Mouse (Mus musculus): ENCODE measurements at regions not wholly inside any gene's neighbourhood (a gene's known extent, or its start where the extent isn't known, plus 50 kb on each side); places are given as distances from the start of the nearest gene placed in this dataset.

DNA sequence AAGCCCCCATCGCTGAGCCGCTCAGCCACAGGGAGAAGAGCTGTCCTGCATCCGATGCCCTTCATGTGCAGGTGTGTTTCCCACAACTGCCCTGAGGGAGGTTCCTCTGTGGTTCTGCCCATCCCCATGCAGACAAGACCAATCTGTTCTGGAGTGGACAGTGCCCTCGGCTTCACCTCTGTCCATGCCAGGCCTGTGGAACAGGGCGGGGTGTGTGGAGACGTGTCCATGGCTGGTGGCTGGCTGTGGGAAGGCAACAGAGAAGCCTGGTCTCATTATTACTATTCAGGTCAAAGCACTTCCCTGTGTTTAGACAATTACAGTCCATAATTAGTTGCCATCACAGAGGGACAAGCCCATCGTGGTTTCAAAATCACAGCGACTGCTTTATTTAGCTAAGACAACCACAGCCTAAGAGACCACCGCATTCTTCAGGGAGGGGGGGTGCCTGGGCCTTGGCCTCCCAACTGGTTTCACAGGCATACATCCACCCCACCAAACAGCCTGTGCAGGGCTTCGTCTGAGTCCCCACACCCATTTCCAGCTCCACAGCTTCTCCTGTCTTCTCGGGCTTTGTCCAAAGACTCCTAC, 97.7 kb downstream of the Rplp1 start:
- Histone ChIP-seq H3K4me2 (no peak overlapping the region), H3K27me3 (peaks cover 21% of the 10 kb centered on the region), H3K36me3 (no peaks in the 10 kb centered on the region), H3K4me3 (no peak overlapping the region), H3K9me3 (no peaks in the 10 kb centered on the region), H3K27ac (no peak overlapping the region), H3K9ac (no peak overlapping the region), H3K4me1 (peaks cover 11% of the 10 kb centered on the region; the same call in 1 of the 2 replicates)
- 59% methylated on average over 11 of the region's 11 CpGs for WGBS
- no peak for ATAC-seq (ENCODE audit: insufficient number of reproducible peaks, insufficient read depth, low FRiP score, low TSS enrichment, low read depth)

DNA sequence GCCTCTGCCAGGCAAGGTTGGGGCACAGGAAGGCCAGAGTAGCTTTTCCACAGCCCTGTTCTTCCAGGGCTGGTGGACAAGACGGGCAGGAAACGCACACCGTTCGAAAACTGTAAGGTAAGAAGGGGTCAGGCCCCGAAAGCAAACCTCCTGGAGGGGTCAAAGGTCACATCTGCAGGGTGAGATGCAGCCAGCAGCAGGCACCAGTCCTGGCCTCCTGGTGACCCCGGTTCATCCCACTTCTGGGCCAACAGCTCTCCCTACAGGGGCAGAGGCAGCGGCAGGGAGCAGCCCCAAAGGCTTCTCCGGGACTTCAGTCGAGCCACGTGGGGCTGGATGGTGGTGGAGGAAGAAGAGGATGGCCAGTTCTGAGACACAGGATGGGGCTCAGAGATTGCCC, 98.3 kb downstream of the Rplp1 start:
- no peak overlapping the region for H3K4me3 ChIP-seq
- no peaks in the 10 kb centered on the region for H3K9me3 ChIP-seq
- no peaks in the 10 kb centered on the region for H3K36me3 ChIP-seq
- H3K4me1 ChIP-seq, result peaks cover 11% of the 10 kb centered on the region; the same call in 1 of the 2 replicates
- WGBS, result 22% methylated on average over 10 of the region's 10 CpGs
- H3K4me2 ChIP-seq, result no peak overlapping the region
- H3K9ac ChIP-seq, result no peak overlapping the region
- H3K27me3 ChIP-seq, result peaks cover 21% of the 10 kb centered on the region
- ATAC-seq (ENCODE audit: insufficient number of reproducible peaks, insufficient read depth, low FRiP score, low TSS enrichment, low read depth), result no peak
- no peak overlapping the region for H3K27ac ChIP-seq

DNA sequence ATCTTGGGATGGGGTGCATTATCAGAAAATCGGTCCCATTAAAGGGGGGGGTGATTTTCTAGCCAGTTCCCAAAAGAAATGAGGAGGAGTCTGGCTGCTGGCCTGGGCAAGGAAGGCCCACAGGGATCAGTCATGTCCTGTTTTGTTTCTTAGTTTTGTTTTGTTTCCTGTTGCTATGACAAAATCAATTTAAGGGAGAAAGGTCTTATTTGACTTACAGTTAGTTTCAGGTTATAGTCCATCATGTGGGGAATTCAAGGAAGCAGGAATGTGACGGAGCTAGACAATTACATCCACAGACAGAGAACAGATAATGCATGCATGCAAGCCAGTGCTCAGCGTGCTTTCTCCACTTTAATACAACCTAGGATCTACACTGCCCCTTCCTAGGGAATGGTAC, 101.1 kb downstream of the Rplp1 start:
- no peaks in the 10 kb centered on the region for H3K9me3 ChIP-seq
- ATAC-seq (ENCODE audit: insufficient number of reproducible peaks, insufficient read depth, low FRiP score, low TSS enrichment, low read depth), result no peak

DNA sequence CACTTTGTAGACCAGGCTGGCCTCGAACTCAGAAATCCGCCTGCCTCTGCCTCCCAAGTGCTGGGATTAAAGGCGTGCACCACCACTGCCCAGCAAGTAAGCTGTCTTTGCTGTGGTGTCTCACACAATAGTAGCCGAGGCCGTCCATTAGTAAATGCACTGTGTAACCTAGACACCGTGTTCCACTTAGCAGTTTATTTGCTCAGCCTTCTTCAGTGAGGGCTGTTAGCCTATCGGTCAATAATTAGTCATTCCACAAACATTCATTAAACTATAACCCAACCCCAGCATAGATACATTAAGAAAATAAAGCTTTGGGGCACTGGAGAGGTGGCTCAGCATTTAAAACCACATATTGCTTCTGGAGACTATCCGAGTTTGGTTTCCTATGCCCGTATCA, 102.0 kb downstream of the Rplp1 start:
- no peak for ATAC-seq (ENCODE audit: insufficient number of reproducible peaks, insufficient read depth, low FRiP score, low TSS enrichment, low read depth)
- peaks cover 21% of the 10 kb centered on the region for H3K27me3 ChIP-seq
- no peaks in the 10 kb centered on the region for H3K9me3 ChIP-seq
- no peak overlapping the region for H3K9ac ChIP-seq
- no peak overlapping the region for H3K4me2 ChIP-seq
- H3K27ac ChIP-seq, result no peak overlapping the region
- no peak overlapping the region for H3K4me3 ChIP-seq
- 90% methylated on average over 9 of the region's 9 CpGs for WGBS
- H3K4me1 ChIP-seq, result peaks cover 11% of the 10 kb centered on the region; the same call in 1 of the 2 replicates
- no peaks in the 10 kb centered on the region for H3K36me3 ChIP-seq

More for the DNA sequence above, 101.1 kb downstream of the Rplp1 start:
- H3K27ac ChIP-seq, result no peak overlapping the region
- no peak overlapping the region for H3K4me3 ChIP-seq
- H3K36me3 ChIP-seq, result no peaks in the 10 kb centered on the region
- no peak overlapping the region for H3K4me2 ChIP-seq
- peaks cover 21% of the 10 kb centered on the region for H3K27me3 ChIP-seq
- 77% methylated on average over 3 of the region's 3 CpGs for WGBS
- H3K4me1 ChIP-seq, result peaks cover 11% of the 10 kb centered on the region; the same call in 1 of the 2 replicates
- H3K9ac ChIP-seq, result no peak overlapping the region

DNA sequence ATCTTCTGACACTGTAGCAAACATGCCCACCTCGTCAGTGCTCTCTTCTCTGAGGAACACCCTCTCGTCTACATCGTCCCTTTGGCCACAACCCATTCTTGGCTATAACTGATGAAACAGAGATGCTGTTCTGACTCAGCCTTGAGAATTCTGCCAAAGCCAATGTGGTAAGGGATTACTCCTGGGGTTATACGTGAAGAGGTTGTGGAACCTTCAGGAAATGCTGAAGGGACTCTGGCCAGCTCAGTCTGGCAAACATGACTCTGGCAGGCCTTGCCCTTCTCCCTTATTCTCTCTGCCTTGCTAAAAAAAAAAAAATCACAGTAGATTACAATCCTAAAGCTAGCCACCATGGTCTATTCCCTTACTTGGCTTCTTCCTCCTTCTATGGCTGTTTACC, 103.9 kb downstream of the Rplp1 start:
- Histone ChIP-seq H3K9ac (no peak overlapping the region), H3K27me3 (peaks cover 8% of the 10 kb centered on the region; the same call in 1 of the 2 replicates), H3K27ac (no peak overlapping the region), H3K4me2 (no peak overlapping the region), H3K9me3 (no peaks in the 10 kb centered on the region), H3K36me3 (no peaks in the 10 kb centered on the region), H3K4me3 (no peak overlapping the region), H3K4me1 (no peaks in the 10 kb centered on the region)
- WGBS, result 88% methylated on average over 4 of the region's 4 CpGs
- no peak for ATAC-seq (ENCODE audit: insufficient number of reproducible peaks, insufficient read depth, low FRiP score, low TSS enrichment, low read depth)

DNA sequence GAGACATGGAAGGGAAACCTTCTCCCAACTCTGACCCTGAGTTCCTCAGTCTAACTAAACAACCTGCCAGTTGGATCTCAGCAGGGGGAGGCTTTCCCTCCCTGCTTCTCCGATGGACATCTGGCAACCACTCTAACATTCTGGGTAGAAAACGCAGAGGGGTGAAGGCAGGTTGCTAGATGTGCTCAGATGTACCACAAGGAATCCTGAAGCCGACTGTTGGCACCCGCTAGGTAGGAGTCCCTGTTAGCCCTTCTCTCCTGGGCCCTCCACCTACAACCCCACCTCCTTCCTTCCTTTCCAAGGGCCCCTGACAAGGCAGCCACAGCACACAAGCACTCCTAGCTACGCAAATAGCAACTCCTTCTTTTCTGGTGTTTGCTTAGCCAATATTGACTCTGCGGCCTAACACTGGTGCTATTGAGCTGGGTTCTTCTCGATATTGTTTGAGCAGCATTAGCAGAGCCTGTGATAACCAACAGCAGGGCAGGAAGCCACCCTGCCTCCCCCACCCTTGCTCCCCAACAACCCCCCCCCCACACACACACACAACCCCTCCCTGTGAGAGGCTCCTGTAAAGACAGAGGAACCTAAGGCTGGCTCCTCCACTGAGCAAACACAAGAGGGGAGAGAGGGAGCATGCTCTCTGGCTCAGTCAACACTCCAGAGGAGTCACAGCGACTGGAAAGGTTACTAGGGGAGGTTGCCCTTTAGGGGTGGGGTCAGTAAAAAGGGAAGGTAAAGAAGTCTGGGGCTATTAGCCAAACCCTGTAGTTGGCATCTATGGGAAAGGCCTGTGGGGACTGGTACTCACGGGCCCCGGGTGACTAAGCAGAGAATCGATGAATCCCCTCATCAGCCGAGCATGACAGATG, 105.8 kb downstream of the Rplp1 start:
- Histone ChIP-seq H3K27me3 (peaks cover 3% of the 10 kb centered on the region; the same call in 1 of the 2 replicates), H3K27ac (no peak overlapping the region), H3K4me3 (no peak overlapping the region), H3K9ac (no peak overlapping the region), H3K4me2 (no peak overlapping the region), H3K36me3 (no peaks in the 10 kb centered on the region), H3K9me3 (no peaks in the 10 kb centered on the region), H3K4me1 (0 out of 2 replicates have a peak, but pooled peaks cover 1% of the 10 kb centered on the region)
- ATAC-seq (ENCODE audit: insufficient number of reproducible peaks, insufficient read depth, low FRiP score, low TSS enrichment, low read depth), result no peak
- 75% methylated on average over 12 of the region's 12 CpGs for WGBS

DNA sequence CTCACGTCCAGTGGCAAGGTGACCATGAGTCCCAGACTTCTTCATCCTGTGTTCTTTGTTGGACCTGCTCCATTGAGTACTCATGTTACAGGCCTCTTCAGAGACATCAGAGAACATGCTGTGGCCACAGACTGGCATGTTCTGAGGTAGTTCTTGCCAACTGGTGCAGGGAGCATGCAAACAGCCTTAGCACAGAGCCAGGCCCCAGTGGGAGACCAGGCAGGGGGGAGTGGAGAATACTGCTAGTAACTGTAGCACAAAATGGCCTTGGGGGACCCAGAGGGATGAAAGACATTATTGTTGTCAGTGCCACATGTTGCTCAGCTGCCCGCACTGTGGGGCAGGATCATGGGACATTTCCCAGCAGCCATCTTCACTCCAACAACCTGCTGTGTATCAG, 108.4 kb downstream of the Rplp1 start:
- no peak overlapping the region for H3K9ac ChIP-seq
- H3K4me1 ChIP-seq, result 0 out of 2 replicates have a peak, but pooled peaks cover 3% of the 10 kb centered on the region
- ATAC-seq (ENCODE audit: insufficient number of reproducible peaks, insufficient read depth, low FRiP score, low TSS enrichment, low read depth), result no peak
- no peak overlapping the region for H3K4me2 ChIP-seq
- 64% methylated on average over 2 of the region's 2 CpGs for WGBS
- no peaks in the 10 kb centered on the region for H3K9me3 ChIP-seq
- peaks cover 6% of the 10 kb centered on the region for H3K27me3 ChIP-seq
- no peak overlapping the region for H3K4me3 ChIP-seq
- no peak overlapping the region for H3K27ac ChIP-seq
- H3K36me3 ChIP-seq, result no peaks in the 10 kb centered on the region

DNA sequence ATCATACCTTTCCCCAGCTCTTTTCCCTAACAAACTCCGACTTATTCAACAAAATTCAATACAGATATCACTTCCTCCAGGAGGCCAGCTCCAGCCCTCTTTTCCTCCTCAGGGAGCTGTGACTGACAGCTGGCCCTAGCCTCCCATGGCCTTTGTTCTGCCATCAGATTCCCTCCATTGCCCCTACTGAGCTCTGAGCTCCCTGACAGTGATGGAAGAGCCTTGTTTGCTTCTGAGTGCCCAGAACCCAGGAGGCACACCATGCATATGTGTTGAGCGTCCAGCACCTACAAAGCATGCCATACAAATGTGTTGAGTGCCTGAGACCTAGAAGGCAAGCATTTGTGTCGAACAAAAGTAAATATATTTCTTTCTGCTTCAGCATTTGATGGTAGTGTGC, 110.8 kb downstream of the Rplp1 start:
- Histone ChIP-seq H3K4me2 (no peak overlapping the region), H3K36me3 (no peaks in the 10 kb centered on the region), H3K27ac (no peak overlapping the region), H3K9me3 (no peaks in the 10 kb centered on the region), H3K4me1 (0 out of 2 replicates have a peak, but pooled peaks cover 3% of the 10 kb centered on the region), H3K27me3 (peaks cover 6% of the 10 kb centered on the region), H3K9ac (no peak overlapping the region), H3K4me3 (no peak overlapping the region)
- 53% methylated on average over 3 of the region's 3 CpGs for WGBS
- no peak for ATAC-seq (ENCODE audit: insufficient number of reproducible peaks, insufficient read depth, low FRiP score, low TSS enrichment, low read depth)

DNA sequence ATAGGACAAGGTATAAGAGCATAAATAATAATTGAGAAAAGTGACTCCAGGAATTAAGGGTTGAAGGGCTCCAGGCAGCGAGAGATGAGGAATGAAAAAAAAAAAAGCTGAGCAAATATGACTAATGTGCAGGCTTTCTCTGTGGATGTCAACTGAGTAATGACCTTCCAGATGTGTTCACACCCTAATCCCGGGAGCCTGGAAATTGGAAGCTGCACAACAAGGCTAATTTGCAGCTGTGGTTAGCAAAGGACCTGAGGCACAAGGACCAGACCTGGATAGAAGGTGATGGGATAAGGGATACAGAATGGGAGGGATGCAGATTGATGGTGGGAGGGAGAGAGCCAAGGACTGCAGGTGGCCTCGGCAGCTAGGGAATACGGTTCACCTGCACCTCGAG, 111.6 kb downstream of the Rplp1 start:
- ATAC-seq (ENCODE audit: insufficient number of reproducible peaks, insufficient read depth, low FRiP score, low TSS enrichment, low read depth), result no peak
- no peak overlapping the region for H3K9ac ChIP-seq

DNA sequence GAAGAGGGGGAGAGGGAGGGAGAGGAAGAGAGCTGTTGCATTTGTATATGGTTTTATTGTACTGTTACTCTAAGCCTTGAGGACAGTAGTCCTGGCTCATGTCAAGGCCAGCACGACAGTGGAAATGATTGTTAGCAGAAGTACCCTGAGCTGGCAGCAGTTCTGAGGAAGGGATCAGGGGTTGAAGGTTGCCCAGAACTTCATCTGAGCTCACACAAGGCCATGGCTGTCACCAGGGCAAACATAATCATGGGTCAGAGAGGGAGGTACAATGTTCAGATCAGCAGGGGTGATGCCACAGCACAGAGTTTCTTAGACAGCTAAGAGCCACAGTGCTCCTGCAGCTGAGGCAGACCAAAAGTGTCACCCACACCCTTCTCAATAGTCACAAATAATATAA, 114.8 kb downstream of the Rplp1 start:
- no peaks in the 10 kb centered on the region for H3K36me3 ChIP-seq
- no peaks in the 10 kb centered on the region for H3K9me3 ChIP-seq
- WGBS, result 68% methylated on average over 1 of the region's 1 CpGs
- H3K4me2 ChIP-seq, result no peak overlapping the region
- H3K4me3 ChIP-seq, result no peak overlapping the region
- H3K27ac ChIP-seq, result no peak overlapping the region
- no peak for ATAC-seq (ENCODE audit: insufficient number of reproducible peaks, insufficient read depth, low FRiP score, low TSS enrichment, low read depth)
- peaks cover 23% of the 10 kb centered on the region for H3K27me3 ChIP-seq
- no peak overlapping the region for H3K9ac ChIP-seq
- H3K4me1 ChIP-seq, result 0 out of 2 replicates have a peak, but pooled peaks cover 3% of the 10 kb centered on the region

More for the DNA sequence above, 111.6 kb downstream of the Rplp1 start:
- Histone ChIP-seq H3K4me2 (no peak overlapping the region), H3K9me3 (no peaks in the 10 kb centered on the region), H3K36me3 (no peaks in the 10 kb centered on the region), H3K4me3 (no peak overlapping the region), H3K4me1 (0 out of 2 replicates have a peak, but pooled peaks cover 3% of the 10 kb centered on the region), H3K27me3 (peaks cover 7% of the 10 kb centered on the region), H3K27ac (no peak overlapping the region)
- 63% methylated on average over 5 of the region's 5 CpGs for WGBS

DNA sequence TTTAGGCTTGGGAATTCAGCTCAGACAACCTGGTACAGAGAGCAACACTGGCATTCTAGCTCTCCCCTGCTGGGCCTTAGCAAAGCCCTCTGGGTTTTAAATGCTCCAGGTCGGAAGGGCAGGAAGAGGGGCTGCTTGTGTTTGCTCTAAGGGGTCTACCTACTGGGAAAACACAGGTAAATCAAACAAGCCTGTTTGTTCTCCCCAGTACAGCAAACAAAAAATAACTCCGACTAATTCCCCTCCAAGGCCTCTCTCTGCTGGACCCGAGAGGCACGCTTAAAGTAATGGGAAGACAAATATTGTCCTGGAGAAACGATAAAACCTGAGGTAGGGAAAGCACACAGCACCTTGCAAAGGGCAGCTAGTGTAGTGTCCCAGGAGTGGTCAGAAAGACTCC, 118.4 kb downstream of the Rplp1 start:
- Histone ChIP-seq H3K4me1 (no peaks in the 10 kb centered on the region), H3K27me3 (peaks cover 28% of the 10 kb centered on the region), H3K27ac (no peak overlapping the region), H3K36me3 (no peaks in the 10 kb centered on the region), H3K4me2 (no peak overlapping the region), H3K9ac (no peak overlapping the region), H3K4me3 (no peak overlapping the region), H3K9me3 (no peaks in the 10 kb centered on the region)
- ATAC-seq (ENCODE audit: insufficient number of reproducible peaks, insufficient read depth, low FRiP score, low TSS enrichment, low read depth), result no peak
- 67% methylated on average over 5 of the region's 5 CpGs for WGBS
